Mouse (Mus musculus) brain, embryonic 14.5 days (tissue): ENCODE data around the gene Slc25a33.

Source experiments
- CTCF ChIP-seq: fragments of 200-500 bp; IDR thresholded peaks from 2 replicates; pipeline ENCODE4 v1.5.1; 2012; ENCODE audit warnings: inconsistent platforms, mild to moderate bottlenecking, moderate library complexity, borderline replicate concordance; ENCODE audit not compliant: insufficient read depth, insufficient read length; ENCODE audit errors: extremely low read depth
- POLR2A ChIP-seq: fragments of 200-500 bp; IDR thresholded peaks from 2 replicates; pipeline ENCODE4 v1.6.1; 2012; ENCODE audit warnings: mild to moderate bottlenecking, inconsistent platforms, borderline replicate concordance; ENCODE audit not compliant: poor library complexity, insufficient read depth, insufficient read length, severe bottlenecking; ENCODE audit errors: extremely low read depth

GRCm38 (mm10) chr4:149779966-149780365, 5.9 kb upstream of the Slc25a33 start:
- TF ChIP-seq POLR2A (no peak), CTCF (no peak)
